Mouse (Mus musculus) CH12F3 (cell line): ENCODE measurements around the gene Bach2.

ENCODE experiments used
- in situ Hi-C: fragments of 300-500 bp; cut with MboI; formaldehyde crosslinking; loops from 2 replicates; pipeline ENCODE4 v1.14.3; 2020; ENCODE audit warnings: low sequenced_read_pairs

Gene Bach2

GRCm38 (mm10) chr4:32248990-32249393, 10.4 kb downstream of the Bach2 start:
- in situ Hi-C loops: loop anchor here (5.0 kb wide), 1 partner anchor 192 kb away; no protein-coding TSS in a partner anchor

GRCm38 (mm10) chr4:32249748-32250332, 11.2 kb downstream of the Bach2 start:
- in situ Hi-C loops: loop anchor here (5.0 kb wide), 1 partner anchor 193 kb away; no protein-coding TSS in a partner anchor

GRCm38 (mm10) chr4:32250333-32251004, 11.9 kb downstream of the Bach2 start:
- in situ Hi-C loops: no loop called here

- in situ Hi-C loops: no loop called here
Observed at GRCm38 (mm10) chr4:32251005-32251365, 12.4 kb downstream of the Bach2 start.

- in situ Hi-C loops: no loop called here
Observed at GRCm38 (mm10) chr4:32251946-32252672, 13.5 kb downstream of the Bach2 start.

- in situ Hi-C loops: no loop called here
Observed at GRCm38 (mm10) chr4:32257686-32258085, 19.1 kb downstream of the Bach2 start.

- in situ Hi-C loops: no loop called here
Observed at GRCm38 (mm10) chr4:32258093-32258492, 19.5 kb downstream of the Bach2 start.

GRCm38 (mm10) chr4:32258596-32258995, 20.0 kb downstream of the Bach2 start:
- in situ Hi-C loops: no loop called here

GRCm38 (mm10) chr4:32260909-32261308, 22.3 kb downstream of the Bach2 start:
- in situ Hi-C loops: no loop called here

GRCm38 (mm10) chr4:32262825-32263684, 24.5 kb downstream of the Bach2 start:
- in situ Hi-C loops: no loop called here

GRCm38 (mm10) chr4:32263685-32264038, 25.1 kb downstream of the Bach2 start:
- in situ Hi-C loops: no loop called here

- in situ Hi-C loops: no loop called here
Observed at GRCm38 (mm10) chr4:32264892-32265291, 26.3 kb downstream of the Bach2 start.

GRCm38 (mm10) chr4:32266731-32267130, 28.1 kb downstream of the Bach2 start:
- in situ Hi-C loops: no loop called here

GRCm38 (mm10) chr4:32268042-32268441, 29.4 kb downstream of the Bach2 start:
- in situ Hi-C loops: no loop called here

GRCm38 (mm10) chr4:32272398-32272797, 33.8 kb downstream of the Bach2 start:
- in situ Hi-C loops: no loop called here

- in situ Hi-C loops: no loop called here
Observed at GRCm38 (mm10) chr4:32274776-32275294, 36.2 kb downstream of the Bach2 start.

GRCm38 (mm10) chr4:32279842-32280241, 41.2 kb downstream of the Bach2 start:
- in situ Hi-C loops: no loop called here

GRCm38 (mm10) chr4:32280401-32280800, 41.8 kb downstream of the Bach2 start:
- in situ Hi-C loops: no loop called here

GRCm38 (mm10) chr4:32281306-32281705, 42.7 kb downstream of the Bach2 start:
- in situ Hi-C loops: no loop called here

- in situ Hi-C loops: no loop called here
Observed at GRCm38 (mm10) chr4:32286405-32286804, 47.8 kb downstream of the Bach2 start.
